Mouse (Mus musculus): Measurements from ENCODE around the gene Dld. TPM values are rescaled to one million over a fixed set of nuclear protein-coding genes. Genes with fewer than 3 reads are reported as not detected.

Gene Dld
- polyA plus RNA-seq, 1 experiment from 2014 or later: 138 TPM

DNA sequence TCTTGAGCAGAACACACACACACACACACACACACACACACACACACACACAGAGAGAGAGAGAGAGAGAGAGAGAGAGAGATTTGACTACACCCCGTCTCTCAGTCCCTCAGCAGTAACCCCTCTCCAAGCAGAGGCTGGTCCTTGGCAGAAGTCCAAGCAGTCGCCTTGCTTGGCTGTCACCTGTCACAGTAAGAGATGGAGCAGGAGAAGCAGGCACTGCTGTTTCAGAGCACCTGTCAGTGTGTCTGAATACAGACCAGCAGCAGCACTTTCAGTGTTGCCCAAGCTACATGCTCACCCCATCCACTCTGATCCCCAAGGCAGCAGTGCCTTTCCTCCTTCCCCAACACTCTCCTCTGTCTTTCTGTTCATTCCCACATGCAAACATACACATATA is 29.6 kb upstream of the Dld start:
- DNase-seq (ENCODE audit: low spot score): peak; percentile 73
- ATAC-seq (ENCODE audit: low read depth): peak; percentile 47; the same call in 1 of the 2 replicates
- WGBS: 0% methylated on average over 2 of the region's 2 CpGs

DNA sequence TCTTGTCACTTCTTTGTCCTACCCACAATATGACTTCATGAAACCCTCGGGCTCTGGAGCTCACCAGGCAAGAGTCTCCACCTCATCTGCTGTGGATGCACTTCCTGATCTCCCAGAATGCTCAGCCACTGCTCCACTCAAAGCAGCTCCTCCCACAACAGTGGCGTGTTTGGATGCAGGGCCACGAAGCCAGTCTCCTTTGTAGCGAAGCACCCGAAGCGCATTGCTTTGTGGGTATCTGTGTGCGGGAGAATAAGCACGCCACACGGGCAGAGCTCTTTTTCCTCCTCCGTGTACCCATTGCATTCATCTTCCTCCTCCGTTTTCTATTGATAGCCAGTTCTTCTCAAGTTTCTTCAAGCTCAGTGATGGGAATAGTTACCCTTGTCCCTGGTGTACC is 26.0 kb upstream of the Dld start:
- DNase-seq (ENCODE audit: low spot score) (no peak), ATAC-seq (ENCODE audit: low read depth) (no peak)
- peaks cover 10% of the 10 kb centered on the region for H3K4me1 ChIP-seq (ENCODE audit: control insufficient read depth, insufficient read depth, low read length)
- H3K9me3 ChIP-seq (ENCODE audit: control insufficient read depth, low read length): no peaks in the 10 kb centered on the region
- no peaks in the 10 kb centered on the region for H3K27me3 ChIP-seq (replicated peaks; ENCODE audit: control insufficient read depth, insufficient read depth, low read length)
- 69% methylated on average over 11 of the region's 11 CpGs for WGBS
- H3K4me3 ChIP-seq (ENCODE audit: low read depth, low read length): no peak overlapping the region
- no peaks in the 10 kb centered on the region for H3K36me3 ChIP-seq (ENCODE audit: control insufficient read depth, insufficient read depth, low read length)
- H3K27ac ChIP-seq (replicated peaks; ENCODE audit: low read depth, low read length): no peak overlapping the region
- H3K4me2 ChIP-seq (ENCODE audit: low read depth, low read length): no peak overlapping the region; the same call in 1 of the 2 replicates
- no peak overlapping the region for H3K9ac ChIP-seq (ENCODE audit: low read depth, low read length)

More for the DNA sequence above, 29.6 kb upstream of the Dld start:
- Histone ChIP-seq H3K27ac (replicated peaks; ENCODE audit: low read depth, low read length) (no peak overlapping the region), H3K4me3 (ENCODE audit: low read depth, low read length) (no peak overlapping the region), H3K4me1 (ENCODE audit: control insufficient read depth, insufficient read depth, low read length) (peaks cover 3% of the 10 kb centered on the region), H3K4me2 (ENCODE audit: low read depth, low read length) (no peak overlapping the region), H3K9ac (ENCODE audit: low read depth, low read length) (no peak overlapping the region), H3K27me3 (replicated peaks; ENCODE audit: control insufficient read depth, insufficient read depth, low read length) (no peaks in the 10 kb centered on the region), H3K9me3 (ENCODE audit: control insufficient read depth, low read length) (no peaks in the 10 kb centered on the region), H3K36me3 (ENCODE audit: control insufficient read depth, insufficient read depth, low read length) (no peaks in the 10 kb centered on the region)

DNA sequence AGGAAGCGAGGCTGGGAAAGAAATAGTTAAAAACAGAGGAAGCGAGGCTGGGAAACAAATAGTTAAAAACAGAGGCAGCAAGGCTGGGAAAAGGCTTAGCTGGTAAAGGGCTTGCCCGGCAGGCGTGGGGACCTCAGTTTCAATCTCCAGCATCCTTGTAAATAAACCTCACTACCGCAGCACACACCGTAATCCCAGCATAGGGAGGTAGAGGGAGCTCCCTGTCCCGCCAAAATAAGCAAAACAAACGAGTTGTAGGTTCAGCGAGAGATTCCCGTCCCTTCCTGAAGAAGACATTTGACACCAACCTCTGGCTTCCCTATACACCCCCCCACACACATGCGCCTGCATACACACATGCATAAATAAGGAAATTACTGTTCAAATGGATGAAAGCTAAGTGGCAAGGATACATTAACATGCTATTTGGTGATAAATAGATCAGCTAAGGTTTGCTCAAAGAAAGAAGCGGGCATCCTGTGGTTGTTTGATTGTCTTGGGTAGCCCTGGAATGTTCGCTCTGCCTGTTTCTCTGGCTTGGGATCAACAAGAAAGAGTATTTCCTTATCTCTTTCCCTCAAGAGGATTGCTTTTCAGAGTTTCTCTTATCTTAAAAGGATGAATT is 25.2 kb upstream of the Dld start:
- H3K4me1 ChIP-seq (ENCODE audit: control insufficient read depth, insufficient read depth, low read length): peaks cover 10% of the 10 kb centered on the region
- H3K27me3 ChIP-seq (replicated peaks; ENCODE audit: control insufficient read depth, insufficient read depth, low read length): no peaks in the 10 kb centered on the region
- 6% methylated on average over 13 of the region's 13 CpGs for WGBS
- H3K4me2 ChIP-seq (ENCODE audit: low read depth, low read length): peak overlapping the region; percentile 60
- no peak overlapping the region for H3K27ac ChIP-seq (replicated peaks; ENCODE audit: low read depth, low read length)
- DNase-seq (ENCODE audit: low spot score) (peak; percentile 74), ATAC-seq (ENCODE audit: low read depth) (0 out of 2 replicates have a peak, but pooled peaks have one; percentile 48)
- no peaks in the 10 kb centered on the region for H3K36me3 ChIP-seq (ENCODE audit: control insufficient read depth, insufficient read depth, low read length)
- peak overlapping the region; percentile 31 for H3K4me3 ChIP-seq (ENCODE audit: low read depth, low read length)
- no peaks in the 10 kb centered on the region for H3K9me3 ChIP-seq (ENCODE audit: control insufficient read depth, low read length)
- H3K9ac ChIP-seq (ENCODE audit: low read depth, low read length): peak overlapping the region; percentile 47

DNA sequence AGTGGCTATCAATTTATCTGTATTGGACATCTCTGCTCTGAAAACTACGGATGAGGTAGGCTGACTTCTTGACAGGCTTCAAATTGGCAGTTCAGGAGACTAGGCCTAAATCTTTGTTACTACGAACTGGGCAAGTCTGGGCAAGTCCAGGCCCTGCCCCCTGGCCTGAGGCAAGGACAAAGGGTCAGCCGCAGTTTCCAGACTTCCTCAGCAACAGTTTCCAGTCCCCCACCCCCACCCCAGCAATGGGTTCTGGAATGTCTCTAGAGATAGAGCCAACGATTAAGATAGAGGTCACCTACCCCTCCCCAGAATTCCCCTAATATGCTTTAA is 24.0 kb upstream of the Dld start:
- H3K9ac ChIP-seq (ENCODE audit: low read depth, low read length): no peak overlapping the region
- ATAC-seq (ENCODE audit: low read depth): no peak
- no peak overlapping the region for H3K4me2 ChIP-seq (ENCODE audit: low read depth, low read length)
- 57% methylated on average over 4 of the region's 4 CpGs for WGBS
- no peak overlapping the region for H3K27ac ChIP-seq (replicated peaks; ENCODE audit: low read depth, low read length)
- no peaks in the 10 kb centered on the region for H3K36me3 ChIP-seq (ENCODE audit: control insufficient read depth, insufficient read depth, low read length)
- no peaks in the 10 kb centered on the region for H3K27me3 ChIP-seq (replicated peaks; ENCODE audit: control insufficient read depth, insufficient read depth, low read length)
- H3K4me3 ChIP-seq (ENCODE audit: low read depth, low read length): no peak overlapping the region
- DNase-seq (ENCODE audit: low spot score): no peak
- no peaks in the 10 kb centered on the region for H3K9me3 ChIP-seq (ENCODE audit: control insufficient read depth, low read length)
- peaks cover 10% of the 10 kb centered on the region for H3K4me1 ChIP-seq (ENCODE audit: control insufficient read depth, insufficient read depth, low read length)

DNA sequence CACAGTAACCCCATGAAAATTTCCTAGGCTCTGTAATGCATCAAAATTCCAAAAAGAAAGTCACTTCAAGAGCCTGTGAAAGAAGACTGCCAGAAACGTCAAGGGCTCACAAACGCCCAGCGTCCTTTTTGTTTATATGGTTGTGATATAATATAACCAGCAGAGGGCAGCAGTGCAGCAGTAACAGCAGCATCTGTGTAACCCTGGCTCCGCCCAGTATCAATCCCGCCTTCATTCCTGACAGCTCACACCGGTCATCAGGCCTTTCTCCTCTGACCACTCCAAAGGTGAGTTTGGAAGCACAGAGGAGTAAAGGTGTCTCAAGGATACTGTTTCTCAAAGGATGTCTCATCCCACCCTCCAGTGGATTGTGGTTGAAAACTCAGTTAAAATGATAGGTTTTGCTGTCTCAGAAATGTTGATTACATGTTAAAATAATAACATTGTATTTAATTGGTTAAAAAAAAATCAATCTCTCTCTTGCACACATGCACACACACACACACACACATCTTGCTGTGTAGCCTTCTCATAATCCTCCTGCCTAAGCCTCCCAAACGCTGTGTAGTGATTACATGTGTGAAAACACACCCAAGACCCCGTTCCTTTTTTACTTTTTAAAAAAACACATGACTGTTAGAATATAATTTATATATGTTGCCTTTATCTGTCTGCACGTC is 23.5 kb upstream of the Dld start:
- Histone ChIP-seq H3K9ac (ENCODE audit: low read depth, low read length) (no peak overlapping the region), H3K4me2 (ENCODE audit: low read depth, low read length) (peak overlapping the region; percentile 19; the same call in 1 of the 2 replicates), H3K4me1 (ENCODE audit: control insufficient read depth, insufficient read depth, low read length) (peaks cover 10% of the 10 kb centered on the region), H3K36me3 (ENCODE audit: control insufficient read depth, insufficient read depth, low read length) (no peaks in the 10 kb centered on the region), H3K27ac (replicated peaks; ENCODE audit: low read depth, low read length) (no peak overlapping the region), H3K27me3 (replicated peaks; ENCODE audit: control insufficient read depth, insufficient read depth, low read length) (no peaks in the 10 kb centered on the region), H3K4me3 (ENCODE audit: low read depth, low read length) (no peak overlapping the region), H3K9me3 (ENCODE audit: control insufficient read depth, low read length) (no peaks in the 10 kb centered on the region)
- ATAC-seq (ENCODE audit: low read depth): peak; percentile 33; the same call in 1 of the 2 replicates
- peak; percentile 86 for DNase-seq (ENCODE audit: low spot score)
- WGBS: 31% methylated on average over 9 of the region's 9 CpGs

DNA sequence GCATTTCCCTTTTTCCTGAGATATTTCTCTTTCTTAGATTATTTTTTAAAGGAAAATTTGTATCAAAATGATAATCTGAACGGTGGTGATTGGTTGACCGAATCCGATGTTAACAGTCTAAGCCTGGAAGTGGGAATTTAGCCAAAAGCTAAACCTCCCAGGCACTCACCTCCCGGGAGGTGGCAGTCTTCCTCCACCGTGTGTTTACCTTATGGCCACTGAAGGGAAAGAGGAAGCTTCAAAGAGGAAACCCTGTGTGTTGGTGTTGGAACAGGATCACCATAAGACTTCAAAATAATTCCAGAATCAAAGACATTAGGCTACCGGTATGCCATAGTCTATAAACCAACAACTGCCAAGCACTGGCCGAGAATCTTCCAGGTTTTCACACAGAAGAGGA is 18.4 kb upstream of the Dld start:
- Histone ChIP-seq H3K27me3 (replicated peaks; ENCODE audit: control insufficient read depth, insufficient read depth, low read length) (no peaks in the 10 kb centered on the region), H3K9ac (ENCODE audit: low read depth, low read length) (no peak overlapping the region), H3K9me3 (ENCODE audit: control insufficient read depth, low read length) (no peaks in the 10 kb centered on the region), H3K4me2 (ENCODE audit: low read depth, low read length) (no peak overlapping the region), H3K27ac (replicated peaks; ENCODE audit: low read depth, low read length) (no peak overlapping the region), H3K4me3 (ENCODE audit: low read depth, low read length) (no peak overlapping the region), H3K36me3 (ENCODE audit: control insufficient read depth, insufficient read depth, low read length) (no peaks in the 10 kb centered on the region), H3K4me1 (ENCODE audit: control insufficient read depth, insufficient read depth, low read length) (no peaks in the 10 kb centered on the region)
- ATAC-seq (ENCODE audit: low read depth) (no peak), DNase-seq (ENCODE audit: low spot score) (no peak)
- 80% methylated on average over 7 of the region's 7 CpGs for WGBS

DNA sequence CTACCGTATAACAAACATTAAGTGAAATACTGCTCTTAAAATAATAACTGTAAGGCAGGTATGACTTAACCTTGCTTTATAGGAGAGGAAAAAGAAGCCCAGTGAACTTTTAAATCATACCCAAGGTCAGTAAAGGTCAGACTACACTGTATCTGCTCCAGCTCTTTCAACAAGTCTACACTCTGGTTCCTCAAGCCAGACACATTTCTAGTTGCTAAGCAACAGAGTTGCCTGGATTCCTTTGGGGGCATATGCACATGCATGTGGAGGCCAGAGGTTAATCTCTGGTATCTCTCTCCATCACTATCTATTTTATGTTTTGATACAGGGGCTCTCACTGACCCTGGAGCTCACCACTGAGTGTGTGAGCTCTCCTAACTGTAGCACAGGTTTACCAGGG is 17.9 kb upstream of the Dld start:
- H3K4me1 ChIP-seq (ENCODE audit: control insufficient read depth, insufficient read depth, low read length): no peaks in the 10 kb centered on the region
- H3K27me3 ChIP-seq (replicated peaks; ENCODE audit: control insufficient read depth, insufficient read depth, low read length): no peaks in the 10 kb centered on the region
- no peak overlapping the region for H3K9ac ChIP-seq (ENCODE audit: low read depth, low read length)
- no peak overlapping the region for H3K27ac ChIP-seq (replicated peaks; ENCODE audit: low read depth, low read length)
- 84% methylated on average over 1 of the region's 1 CpGs for WGBS
- no peak for ATAC-seq (ENCODE audit: low read depth)
- H3K36me3 ChIP-seq (ENCODE audit: control insufficient read depth, insufficient read depth, low read length): no peaks in the 10 kb centered on the region
- H3K9me3 ChIP-seq (ENCODE audit: control insufficient read depth, low read length): no peaks in the 10 kb centered on the region
- H3K4me2 ChIP-seq (ENCODE audit: low read depth, low read length): no peak overlapping the region
- no peak overlapping the region for H3K4me3 ChIP-seq (ENCODE audit: low read depth, low read length)
- no peak for DNase-seq (ENCODE audit: low spot score)

DNA sequence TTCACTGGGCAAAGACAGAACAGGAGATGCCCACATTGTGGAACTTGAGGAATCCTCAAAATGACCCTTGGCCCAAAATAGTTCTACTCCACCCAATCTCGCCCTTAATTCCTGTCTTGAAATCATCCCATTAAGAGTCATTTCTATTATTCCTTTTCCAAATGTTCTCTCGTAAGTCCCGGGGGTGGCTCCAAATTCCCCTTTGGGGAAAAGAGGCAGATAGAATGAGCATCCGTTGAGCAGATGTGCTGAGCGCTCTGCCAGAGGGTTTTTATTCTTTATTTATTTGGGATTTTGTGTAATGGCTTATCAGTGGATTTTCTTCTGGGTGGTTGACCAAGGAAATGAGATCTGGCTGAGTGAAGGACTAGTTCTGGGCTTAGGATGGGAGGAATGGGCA is 16.5 kb upstream of the Dld start:
- WGBS: 79% methylated on average over 5 of the region's 5 CpGs
- Histone ChIP-seq H3K9me3 (ENCODE audit: control insufficient read depth, low read length) (no peaks in the 10 kb centered on the region), H3K4me1 (ENCODE audit: control insufficient read depth, insufficient read depth, low read length) (no peaks in the 10 kb centered on the region), H3K9ac (ENCODE audit: low read depth, low read length) (no peak overlapping the region), H3K4me2 (ENCODE audit: low read depth, low read length) (no peak overlapping the region), H3K27ac (replicated peaks; ENCODE audit: low read depth, low read length) (no peak overlapping the region), H3K36me3 (ENCODE audit: control insufficient read depth, insufficient read depth, low read length) (no peaks in the 10 kb centered on the region), H3K27me3 (replicated peaks; ENCODE audit: control insufficient read depth, insufficient read depth, low read length) (no peaks in the 10 kb centered on the region), H3K4me3 (ENCODE audit: low read depth, low read length) (no peak overlapping the region)
- ATAC-seq (ENCODE audit: low read depth): no peak
- no peak for DNase-seq (ENCODE audit: low spot score)

DNA sequence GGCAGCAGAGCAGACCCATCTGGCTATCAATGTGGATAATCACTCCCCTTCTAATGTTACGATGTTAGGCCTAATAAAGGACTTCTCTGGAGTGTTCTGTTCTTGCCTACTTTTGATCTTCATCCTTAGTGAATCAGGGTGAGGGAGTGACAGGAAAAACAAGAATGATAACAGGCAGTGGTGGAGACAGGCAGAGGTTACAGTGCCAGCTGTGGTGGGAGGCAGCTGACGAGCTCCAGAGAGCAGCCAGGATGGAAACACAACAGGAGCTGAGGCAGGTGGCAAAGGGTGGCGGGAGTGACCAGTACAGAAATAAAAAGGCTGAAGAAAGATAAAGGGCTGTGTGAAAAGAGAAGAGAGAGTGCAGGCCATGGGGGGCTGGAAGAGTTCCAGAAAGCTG is 15.2 kb upstream of the Dld start:
- H3K9ac ChIP-seq (ENCODE audit: low read depth, low read length): no peak overlapping the region
- H3K4me3 ChIP-seq (ENCODE audit: low read depth, low read length): no peak overlapping the region
- H3K27ac ChIP-seq (replicated peaks; ENCODE audit: low read depth, low read length): no peak overlapping the region
- no peaks in the 10 kb centered on the region for H3K9me3 ChIP-seq (ENCODE audit: control insufficient read depth, low read length)
- H3K4me1 ChIP-seq (ENCODE audit: control insufficient read depth, insufficient read depth, low read length): no peaks in the 10 kb centered on the region
- no peak for ATAC-seq (ENCODE audit: low read depth)
- no peak overlapping the region for H3K4me2 ChIP-seq (ENCODE audit: low read depth, low read length)
- 56% methylated on average over 3 of the region's 3 CpGs for WGBS
- H3K36me3 ChIP-seq (ENCODE audit: control insufficient read depth, insufficient read depth, low read length): no peaks in the 10 kb centered on the region
- DNase-seq (ENCODE audit: low spot score): no peak
- no peaks in the 10 kb centered on the region for H3K27me3 ChIP-seq (replicated peaks; ENCODE audit: control insufficient read depth, insufficient read depth, low read length)

Data from embryonic facial prominence, embryonic 14.5 days (tissue).